Mouse (Mus musculus) mesoderm, embryonic 11.5 days (tissue): ENCODE measurements at regions not wholly inside any gene's neighbourhood (a gene's known extent, or its start where the extent isn't known, plus 50 kb on each side); places are given as distances from the start of the nearest gene placed in this dataset.
"Not testable (repeated sequence)": the region's sequence is repeated elsewhere in the genome, so short reads cannot be mapped to it uniquely, and the experiment has no call there.

Experiments
- DNase-seq: peaks from one replicate; pipeline ENCODE4 v3.0.0-alpha.2; 2012; ENCODE audit warnings: low read depth, low spot score

DNA sequence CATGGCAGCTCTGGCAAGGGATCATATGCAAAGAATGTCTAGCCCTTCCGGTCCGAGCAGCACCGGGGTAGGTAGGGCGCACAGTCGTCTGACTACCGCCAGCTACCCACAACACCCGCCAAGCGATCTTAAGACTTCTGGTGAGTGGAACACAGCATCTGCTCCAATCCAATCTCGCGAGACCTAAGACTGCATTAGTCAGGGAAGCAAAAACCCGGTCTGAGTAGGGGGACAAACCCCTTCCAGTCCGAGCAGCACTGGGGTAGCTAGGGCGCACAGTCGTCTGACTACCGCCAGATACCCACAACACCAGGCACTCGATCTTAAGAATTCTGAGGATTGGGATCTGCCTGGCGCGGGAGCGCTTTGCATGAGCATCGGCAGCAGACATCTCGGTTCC is 57.1 kb downstream of the Nap1l2 start:
- DNase-seq: not testable (repeated sequence)

- DNase-seq: peak; percentile 30
Measured at GRCm38 (mm10) chrX:103109181-103109580, 77.3 kb downstream of the Nap1l2 start.

DNA sequence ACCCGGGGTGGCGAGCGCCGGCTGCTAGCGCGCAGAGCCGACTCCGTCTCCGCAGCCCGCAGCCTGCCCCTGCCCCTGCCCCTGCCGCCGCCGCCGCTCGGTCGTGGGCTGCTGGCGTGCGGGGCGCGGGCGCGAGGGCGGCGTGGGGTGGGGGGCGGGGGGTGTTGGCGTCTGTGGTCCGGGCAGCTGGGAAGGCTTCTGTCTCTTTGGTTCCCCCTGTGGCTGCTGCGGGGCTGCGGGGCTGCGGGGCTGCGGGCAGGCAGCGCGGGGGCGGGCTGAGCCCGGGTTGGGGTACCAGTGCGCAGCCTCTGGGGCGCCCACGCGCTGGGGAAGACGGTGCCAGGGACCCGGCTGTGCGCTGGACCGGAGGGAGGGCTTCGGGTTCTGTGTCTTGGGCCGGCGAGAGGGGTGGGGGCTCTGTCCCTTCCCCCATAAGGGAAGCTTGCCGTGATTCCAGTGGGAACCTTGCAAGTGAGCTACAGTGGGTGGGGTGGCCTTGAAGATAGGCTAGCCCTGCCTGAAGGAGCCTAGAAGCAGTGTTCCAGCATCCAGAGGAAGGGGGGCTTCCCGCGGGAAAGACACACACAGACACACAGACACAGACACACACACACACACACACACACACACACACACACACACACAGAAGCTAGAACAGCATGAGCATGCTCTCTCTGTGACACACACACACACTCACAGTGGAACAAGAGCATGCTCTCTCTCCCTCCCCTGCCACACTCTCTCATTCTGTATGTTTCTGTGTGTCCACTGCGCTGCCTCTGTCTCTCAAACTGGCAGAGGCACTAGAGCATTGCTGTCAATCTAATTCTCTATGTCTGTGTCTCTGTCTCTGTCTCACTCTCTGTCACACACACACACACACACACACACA is 118.5 kb downstream of the Nap1l2 start:
- DNase-seq: not testable (repeated sequence)

GRCm38 (mm10) chrX:103067107-103067506 is 119.3 kb downstream of the Nap1l2 start:
- DNase-seq: not testable (repeated sequence)

GRCm38 (mm10) chrX:103026256-103027028 is 98.3 kb downstream of the 1700018G05Rik start:
- peak; percentile 79 for DNase-seq

- not testable (repeated sequence) for DNase-seq
Measured at GRCm38 (mm10) chrX:103025495-103025894, 97.3 kb downstream of the 1700018G05Rik start.

DNA sequence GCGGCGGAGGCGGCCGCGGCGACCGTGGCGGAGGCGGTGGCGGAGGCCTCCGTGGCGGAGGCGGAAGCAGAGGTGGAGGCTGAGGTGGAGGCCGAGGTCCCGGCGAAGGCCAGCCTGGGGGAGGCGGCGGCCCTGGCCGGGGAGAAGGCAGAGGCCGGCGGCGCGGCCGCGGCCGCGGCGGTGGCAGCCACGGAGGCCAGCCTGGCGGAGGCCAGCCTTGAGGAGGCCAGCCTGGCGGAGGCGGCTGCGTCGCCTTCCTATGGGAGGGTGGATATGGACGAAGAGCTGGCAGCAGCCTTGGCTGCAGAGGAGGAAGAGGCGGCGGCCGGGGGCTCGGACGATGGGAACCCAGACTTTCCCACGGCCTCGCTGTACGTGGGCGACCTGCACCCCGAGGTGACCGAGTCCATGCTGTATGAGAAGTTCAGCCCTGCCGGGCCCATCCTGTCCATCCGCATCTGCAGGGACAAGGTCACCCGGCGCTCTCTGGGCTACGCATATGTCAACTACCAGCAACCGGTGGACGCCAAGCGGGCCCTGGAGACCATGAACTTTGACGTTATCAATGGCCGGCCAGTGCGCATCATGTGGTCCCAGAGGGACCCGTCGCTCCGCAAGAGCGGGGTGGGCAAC is 85.4 kb downstream of the 1700018G05Rik start:
- not testable (repeated sequence) for DNase-seq

DNA sequence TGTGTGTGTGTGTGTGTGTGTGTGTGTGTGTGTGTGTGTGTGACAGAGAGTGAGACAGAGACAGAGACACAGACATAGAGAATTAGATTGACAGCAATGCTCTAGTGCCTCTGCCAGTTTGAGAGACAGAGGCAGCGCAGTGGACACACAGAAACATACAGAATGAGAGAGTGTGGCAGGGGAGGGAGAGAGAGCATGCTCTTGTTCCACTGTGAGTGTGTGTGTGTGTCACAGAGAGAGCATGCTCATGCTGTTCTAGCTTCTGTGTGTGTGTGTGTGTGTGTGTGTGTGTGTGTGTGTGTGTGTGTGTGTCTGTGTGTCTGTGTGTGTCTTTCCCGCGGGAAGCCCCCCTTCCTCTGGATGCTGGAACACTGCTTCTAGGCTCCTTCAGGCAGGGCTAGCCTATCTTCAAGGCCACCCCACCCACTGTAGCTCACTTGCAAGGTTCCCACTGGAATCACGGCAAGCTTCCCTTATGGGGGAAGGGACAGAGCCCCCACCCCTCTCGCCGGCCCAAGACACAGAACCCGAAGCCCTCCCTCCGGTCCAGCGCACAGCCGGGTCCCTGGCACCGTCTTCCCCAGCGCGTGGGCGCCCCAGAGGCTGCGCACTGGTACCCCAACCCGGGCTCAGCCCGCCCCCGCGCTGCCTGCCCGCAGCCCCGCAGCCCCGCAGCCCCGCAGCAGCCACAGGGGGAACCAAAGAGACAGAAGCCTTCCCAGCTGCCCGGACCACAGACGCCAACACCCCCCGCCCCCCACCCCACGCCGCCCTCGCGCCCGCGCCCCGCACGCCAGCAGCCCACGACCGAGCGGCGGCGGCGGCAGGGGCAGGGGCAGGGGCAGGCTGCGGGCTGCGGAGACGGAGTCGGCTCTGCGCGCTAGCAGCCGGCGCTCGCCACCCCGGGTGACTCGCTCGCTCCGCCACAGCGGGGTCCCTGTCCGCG is 84.4 kb downstream of the 1700018G05Rik start:
- DNase-seq: not testable (repeated sequence)

DNA sequence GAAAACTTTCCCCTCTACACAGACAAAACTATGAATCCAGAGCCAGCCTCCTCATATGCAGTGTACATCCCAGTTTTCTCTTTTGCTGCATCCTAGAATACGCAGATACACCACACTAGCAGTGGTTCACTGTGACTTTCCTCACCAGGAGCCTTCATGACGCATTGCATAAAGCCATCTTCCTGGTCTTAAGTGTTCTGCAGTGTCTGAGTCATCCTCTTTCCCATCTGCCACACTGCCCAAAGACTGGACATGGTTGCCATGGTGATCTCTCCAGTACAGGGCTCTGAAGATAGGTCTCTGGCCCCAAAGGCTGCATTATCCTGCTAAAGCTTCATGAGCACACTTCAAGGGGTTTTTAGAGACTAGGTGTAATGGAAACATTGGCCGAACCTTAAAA is 65.8 kb downstream of the 1700018G05Rik start:
- DNase-seq: not testable (repeated sequence)
